Mouse (Mus musculus) neural tube, embryonic 11.5 days (tissue): ENCODE results near the gene Gm3839. TPM values are rescaled to one million over a fixed set of nuclear protein-coding genes. Genes with fewer than 3 reads are reported as not detected.
"Not testable (repeated sequence)": the region's sequence is repeated elsewhere in the genome, so short reads cannot be mapped to it uniquely, and the experiment has no call there.

Experiments
- ATAC-seq: fragments of 200-750 bp; cut with Nextera tagmentation; 2 replicates; pipeline ENCODE4 v1.8.0; 2017; ENCODE audit warnings: moderate number of reproducible peaks, mild to moderate bottlenecking, moderate TSS enrichment, moderate library complexity; ENCODE audit not compliant: insufficient read depth, low FRiP score, low TSS enrichment
- DNase-seq: peaks from one replicate; pipeline ENCODE4 v3.0.0-alpha.2; 2015; ENCODE audit warnings: low spot score
- H3K27ac ChIP-seq: fragments of 300-500 bp; sonication (generic); 2 replicates; pipeline ENCODE4 v1.5.1; 2014; ENCODE audit warnings: low read depth, mild to moderate bottlenecking, low read length
- H3K27me3 ChIP-seq: fragments of 300-500 bp; sonication (generic); 2 replicates; pipeline ENCODE4 v1.6.1; 2014; ENCODE audit warnings: mild to moderate bottlenecking, low read length, mixed read lengths; ENCODE audit not compliant: control insufficient read depth, insufficient read depth
- H3K36me3 ChIP-seq: fragments of 300-500 bp; sonication (generic); 2 replicates; pipeline ENCODE4 v1.6.1; 2014; ENCODE audit warnings: mild to moderate bottlenecking, low read length, moderate library complexity, mixed read lengths; ENCODE audit not compliant: control insufficient read depth, insufficient read depth
- H3K4me1 ChIP-seq: fragments of 300-500 bp; sonication (generic); 2 replicates; pipeline ENCODE4 v1.6.1; 2014; ENCODE audit warnings: low read length, mixed read lengths; ENCODE audit not compliant: control insufficient read depth, insufficient read depth
- H3K4me2 ChIP-seq: fragments of 300-500 bp; sonication (generic); 2 replicates; pipeline ENCODE4 v1.6.1; 2014; ENCODE audit warnings: low read depth, mild to moderate bottlenecking, moderate library complexity
- H3K4me3 ChIP-seq: fragments of 300-500 bp; sonication (generic); 2 replicates; pipeline ENCODE4 v1.5.1; 2014; ENCODE audit warnings: low read depth, low read length
- H3K9ac ChIP-seq: fragments of 300-500 bp; sonication (generic); 2 replicates; pipeline ENCODE4 v1.6.1; 2014; ENCODE audit warnings: mild to moderate bottlenecking, low read length
- H3K9me3 ChIP-seq: fragments of 300-500 bp; sonication (generic); 2 replicates; pipeline ENCODE4 v1.6.1; 2016; ENCODE audit warnings: low read length; ENCODE audit not compliant: control insufficient read depth
- WGBS: fragments of 180-500 bp; shearing (Covaris S2); extraction: QIAGEN DNeasy Blood & Tissue Kit; methylation state at CpG from one replicate; pipeline ENCODE4 v1.1.7; 2014; 5-methylcytosine and 5-hydroxymethylcytosine counted together
- polyA plus RNA-seq: library from polyadenylated mRNA; unstranded; fragments of >200 nt; fragmentation: Nextera tagmentation; extraction: Ambion mirVana; gene quantifications from 2 replicates; pipeline ENCODE4 v1.2.1, GENCODE M21; 2014

Gene Gm3839
- 1.9 and 2.0 TPM in 2 replicates for polyA plus RNA-seq

- H3K4me3 ChIP-seq, H3K4me2 ChIP-seq, H3K27me3 ChIP-seq, H3K4me1 ChIP-seq, H3K36me3 ChIP-seq, H3K9ac ChIP-seq, ATAC-seq, H3K27ac ChIP-seq, DNase-seq, H3K9me3 ChIP-seq: not testable (repeated sequence)
These were observed at the start of gene Gm3839 for GRCm38 (mm10) chr14:11356626-11357025. Gene Gm3839 (minus strand): TSS chr14:11356726.

- Histone ChIP-seq H3K36me3 (no peaks in the 10 kb centered on the region), H3K4me1 (no peaks in the 10 kb centered on the region), H3K27me3 (no peaks in the 10 kb centered on the region), H3K4me3 (no peak overlapping the region), H3K9ac (no peak overlapping the region), H3K27ac (no peak overlapping the region), H3K9me3 (no peaks in the 10 kb centered on the region), H3K4me2 (no peak overlapping the region)
- ATAC-seq = no peak
- no peak for DNase-seq
- WGBS = 75% methylated on average over 9 of the region's 9 CpGs
These were observed 49.1 kb upstream of the Gm3839 start for GRCm38 (mm10) chr14:11405661-11406060.

- Histone ChIP-seq H3K4me2 (no peak overlapping the region), H3K27me3 (no peaks in the 10 kb centered on the region), H3K4me1 (no peaks in the 10 kb centered on the region), H3K27ac (no peak overlapping the region), H3K9ac (no peak overlapping the region), H3K36me3 (no peaks in the 10 kb centered on the region), H3K9me3 (no peaks in the 10 kb centered on the region), H3K4me3 (no peak overlapping the region)
- DNase-seq = no peak
- 96% methylated on average over 3 of the region's 3 CpGs for WGBS
- no peak for ATAC-seq
These were observed 21.3 kb upstream of the Gm3839 start for GRCm38 (mm10) chr14:11377846-11378245.

- Histone ChIP-seq H3K9me3 (no peaks in the 10 kb centered on the region), H3K4me2 (no peak overlapping the region), H3K36me3 (no peaks in the 10 kb centered on the region), H3K27ac (no peak overlapping the region), H3K4me1 (no peaks in the 10 kb centered on the region), H3K9ac (no peak overlapping the region), H3K4me3 (no peak overlapping the region), H3K27me3 (no peaks in the 10 kb centered on the region)
- no peak for ATAC-seq
- DNase-seq = no peak
- whole genome bisulfite sequencing = 85% methylated on average over 5 of the region's 5 CpGs
These were observed 18.7 kb upstream of the Gm3839 start for GRCm38 (mm10) chr14:11375225-11375624.

- no peaks in the 10 kb centered on the region for H3K27me3 ChIP-seq
- no peaks in the 10 kb centered on the region for H3K9me3 ChIP-seq
- 88% methylated on average over 3 of the region's 3 CpGs for WGBS
- ATAC-seq = no peak
- no peak overlapping the region for H3K4me3 ChIP-seq
- H3K36me3 ChIP-seq = no peaks in the 10 kb centered on the region
- no peak for DNase-seq
- H3K4me2 ChIP-seq = no peak overlapping the region
- no peaks in the 10 kb centered on the region for H3K4me1 ChIP-seq
- no peak overlapping the region for H3K9ac ChIP-seq
- no peak overlapping the region for H3K27ac ChIP-seq
These were observed 10.4 kb downstream of the Gm3839 start for GRCm38 (mm10) chr14:11346086-11346485.

- H3K4me1 ChIP-seq = no peaks in the 10 kb centered on the region
- WGBS = 57% methylated on average over 2 of the region's 2 CpGs
These were observed 26.5 kb downstream of the Gm3839 start for GRCm38 (mm10) chr14:11329993-11330392.

GRCm38 (mm10) chr14:11307079-11307478 is 49.4 kb downstream of the Gm3839 start:
- WGBS = 37% methylated on average over 2 of the region's 2 CpGs
- Histone ChIP-seq H3K36me3 (no peaks in the 10 kb centered on the region), H3K4me3 (no peak overlapping the region), H3K4me2 (no peak overlapping the region), H3K9ac (no peak overlapping the region), H3K9me3 (no peaks in the 10 kb centered on the region), H3K4me1 (no peaks in the 10 kb centered on the region), H3K27ac (no peak overlapping the region), H3K27me3 (no peaks in the 10 kb centered on the region)
- no peak for DNase-seq
- no peak for ATAC-seq

More at GRCm38 (mm10) chr14:11329993-11330392, 26.5 kb downstream of the Gm3839 start:
- no peak for DNase-seq
- H3K27ac ChIP-seq = no peak overlapping the region
- H3K4me2 ChIP-seq = no peak overlapping the region
- ATAC-seq = no peak
- H3K9me3 ChIP-seq = no peaks in the 10 kb centered on the region
- no peak overlapping the region for H3K9ac ChIP-seq
- H3K4me3 ChIP-seq = no peak overlapping the region
- H3K36me3 ChIP-seq = no peaks in the 10 kb centered on the region
- no peaks in the 10 kb centered on the region for H3K27me3 ChIP-seq

GRCm38 (mm10) chr14:11287956-11288355 is 68.6 kb downstream of the Gm3839 start:
- ATAC-seq, DNase-seq, H3K4me1 ChIP-seq, H3K9me3 ChIP-seq, H3K4me3 ChIP-seq, H3K4me2 ChIP-seq, H3K9ac ChIP-seq, H3K36me3 ChIP-seq, H3K27me3 ChIP-seq, H3K27ac ChIP-seq: not testable (repeated sequence)
- WGBS = 83% methylated on average over 3 of the region's 3 CpGs

GRCm38 (mm10) chr14:11257161-11257705 is 99.3 kb downstream of the Gm3839 start:
- H3K27me3 ChIP-seq = no peaks in the 10 kb centered on the region
- H3K4me1 ChIP-seq = no peaks in the 10 kb centered on the region
- WGBS = 94% methylated on average over 4 of the region's 4 CpGs
- no peak overlapping the region for H3K9ac ChIP-seq
- no peak for DNase-seq
- H3K9me3 ChIP-seq = no peaks in the 10 kb centered on the region
- no peak overlapping the region for H3K27ac ChIP-seq
- no peak overlapping the region for H3K4me3 ChIP-seq
- H3K36me3 ChIP-seq = no peaks in the 10 kb centered on the region
- ATAC-seq = no peak
- H3K4me2 ChIP-seq = no peak overlapping the region
